Mouse (Mus musculus) neural tube, embryonic 14.5 days (tissue): ENCODE measurements around the gene Frmd4b. TPM values are rescaled to one million over a fixed set of nuclear protein-coding genes. Genes with fewer than 3 reads are reported as not detected.

Source experiments
- ATAC-seq: fragments of 200-750 bp; cut with Nextera tagmentation; 2 replicates; pipeline ENCODE4 v1.8.0; 2017; ENCODE audit warnings: low read depth, mild to moderate bottlenecking, moderate TSS enrichment, moderate library complexity
- H3K27ac ChIP-seq: fragments of 300-500 bp; sonication (generic); 2 replicates; pipeline ENCODE4 v1.5.1; 2014; ENCODE audit warnings: low read depth, mild to moderate bottlenecking, control low read depth, low read length, moderate library complexity, mixed read lengths
- H3K27me3 ChIP-seq: fragments of 300-500 bp; sonication (generic); 2 replicates; pipeline ENCODE4 v1.6.1; 2014; ENCODE audit warnings: low read length; ENCODE audit not compliant: control insufficient read depth, insufficient read depth
- H3K36me3 ChIP-seq: fragments of 300-500 bp; sonication (generic); 2 replicates; pipeline ENCODE4 v1.6.1; 2014; ENCODE audit warnings: low read length, mixed read lengths; ENCODE audit not compliant: control insufficient read depth, insufficient read depth
- H3K4me1 ChIP-seq: fragments of 300-500 bp; sonication (generic); 2 replicates; pipeline ENCODE4 v1.6.1; 2014; ENCODE audit warnings: low read length; ENCODE audit not compliant: control insufficient read depth, insufficient read depth
- H3K4me2 ChIP-seq: fragments of 300-500 bp; sonication (generic); 2 replicates; pipeline ENCODE4 v1.6.1; 2014; ENCODE audit warnings: mild to moderate bottlenecking, low read depth, low read length, control low read depth
- H3K4me3 ChIP-seq: fragments of 300-500 bp; sonication (generic); 2 replicates; pipeline ENCODE4 v1.5.1; 2014; ENCODE audit warnings: low read depth, low read length, control low read depth, mixed read lengths
- H3K9ac ChIP-seq: fragments of 300-500 bp; sonication (generic); replicated peaks from 2 replicates; pipeline ENCODE4 v1.6.1; 2014; ENCODE audit warnings: low read depth, mild to moderate bottlenecking, control low read depth, low read length, mixed read lengths
- H3K9me3 ChIP-seq: fragments of 300-500 bp; sonication (generic); 2 replicates; pipeline ENCODE4 v1.6.1; 2016; ENCODE audit warnings: low read length; ENCODE audit not compliant: control insufficient read depth
- WGBS: fragments of 180-500 bp; shearing (Covaris S2); extraction: QIAGEN DNeasy Blood & Tissue Kit; methylation state at CpG from one replicate; pipeline ENCODE4 v1.1.7; 2014; 5-methylcytosine and 5-hydroxymethylcytosine counted together
- polyA plus RNA-seq: library from polyadenylated mRNA; unstranded; fragments of >200 nt; fragmentation: Nextera tagmentation; extraction: Ambion mirVana; gene quantifications from 2 replicates; pipeline ENCODE4 v1.2.1, GENCODE M21; 2014

Frmd4b gene
- polyA plus RNA-seq, 1 experiment from 2014 or later = 26.8 TPM

- Histone ChIP-seq H3K4me2 (no peak overlapping the region), H3K9ac (no peak overlapping the region), H3K27ac (no peak overlapping the region), H3K36me3 (no peaks in the 10 kb centered on the region), H3K9me3 (no peaks in the 10 kb centered on the region), H3K27me3 (no peaks in the 10 kb centered on the region), H3K4me3 (no peak overlapping the region), H3K4me1 (peaks cover 29% of the 10 kb centered on the region; the same call in 1 of the 2 replicates)
- 35% methylated on average over 13 of the region's 13 CpGs for WGBS
- ATAC-seq = no peak
Observed at GRCm38 (mm10) chr6:97521279-97522038, 95.9 kb downstream of the Frmd4b start.

- ATAC-seq = no peak
- Histone ChIP-seq H3K9me3 (no peaks in the 10 kb centered on the region), H3K27me3 (no peaks in the 10 kb centered on the region), H3K4me3 (no peak overlapping the region), H3K36me3 (no peaks in the 10 kb centered on the region), H3K27ac (no peak overlapping the region), H3K4me1 (peaks cover 29% of the 10 kb centered on the region; the same call in 1 of the 2 replicates), H3K9ac (no peak overlapping the region), H3K4me2 (no peak overlapping the region)
- WGBS = 31% methylated on average over 2 of the region's 2 CpGs
Observed at GRCm38 (mm10) chr6:97520566-97520965, 96.8 kb downstream of the Frmd4b start.

- Histone ChIP-seq H3K27ac (no peak overlapping the region), H3K4me2 (no peak overlapping the region), H3K4me1 (peaks cover 26% of the 10 kb centered on the region; the same call in 1 of the 2 replicates), H3K9ac (no peak overlapping the region), H3K4me3 (no peak overlapping the region), H3K9me3 (no peaks in the 10 kb centered on the region), H3K27me3 (no peaks in the 10 kb centered on the region), H3K36me3 (no peaks in the 10 kb centered on the region)
- ATAC-seq = no peak
- WGBS = 85% methylated on average over 10 of the region's 10 CpGs
Observed at GRCm38 (mm10) chr6:97519553-97519952, 97.8 kb downstream of the Frmd4b start.

GRCm38 (mm10) chr6:97518467-97518866, 98.9 kb downstream of the Frmd4b start:
- 4% methylated on average over 2 of the region's 2 CpGs for WGBS
- ATAC-seq = no peak
- Histone ChIP-seq H3K4me2 (no peak overlapping the region), H3K9ac (no peak overlapping the region), H3K4me3 (no peak overlapping the region), H3K27me3 (no peaks in the 10 kb centered on the region), H3K36me3 (no peaks in the 10 kb centered on the region), H3K27ac (no peak overlapping the region), H3K4me1 (peaks cover 20% of the 10 kb centered on the region; the same call in 1 of the 2 replicates), H3K9me3 (no peaks in the 10 kb centered on the region)

GRCm38 (mm10) chr6:97517616-97518235, 99.6 kb downstream of the Frmd4b start:
- Histone ChIP-seq H3K36me3 (no peaks in the 10 kb centered on the region), H3K27ac (no peak overlapping the region), H3K4me1 (peaks cover 20% of the 10 kb centered on the region; the same call in 1 of the 2 replicates), H3K4me2 (no peak overlapping the region), H3K9ac (no peak overlapping the region), H3K27me3 (no peaks in the 10 kb centered on the region), H3K4me3 (no peak overlapping the region), H3K9me3 (no peaks in the 10 kb centered on the region)
- WGBS = 40% methylated on average over 12 of the region's 12 CpGs
- no peak for ATAC-seq

- Histone ChIP-seq H3K4me1 (peaks cover 20% of the 10 kb centered on the region; the same call in 1 of the 2 replicates), H3K9me3 (no peaks in the 10 kb centered on the region), H3K27me3 (no peaks in the 10 kb centered on the region), H3K27ac (no peak overlapping the region), H3K36me3 (no peaks in the 10 kb centered on the region), H3K4me3 (no peak overlapping the region), H3K4me2 (no peak overlapping the region), H3K9ac (no peak overlapping the region)
- WGBS = 88% methylated on average over 5 of the region's 5 CpGs
- no peak for ATAC-seq
Observed at GRCm38 (mm10) chr6:97516941-97517340, 100.4 kb downstream of the Frmd4b start.

GRCm38 (mm10) chr6:97510771-97511170, 106.6 kb downstream of the Frmd4b start:
- Histone ChIP-seq H3K4me3 (no peak overlapping the region), H3K36me3 (no peaks in the 10 kb centered on the region), H3K4me1 (no peaks in the 10 kb centered on the region), H3K27me3 (no peaks in the 10 kb centered on the region), H3K27ac (no peak overlapping the region), H3K9ac (no peak overlapping the region), H3K4me2 (no peak overlapping the region), H3K9me3 (no peaks in the 10 kb centered on the region)
- no peak for ATAC-seq
- 44% methylated on average over 8 of the region's 8 CpGs for WGBS

GRCm38 (mm10) chr6:97509434-97509833, 107.9 kb downstream of the Frmd4b start:
- 94% methylated on average over 10 of the region's 10 CpGs for WGBS
- no peak overlapping the region for H3K27ac ChIP-seq
- ATAC-seq = no peak

GRCm38 (mm10) chr6:97508480-97508879, 108.9 kb downstream of the Frmd4b start:
- no peaks in the 10 kb centered on the region for H3K27me3 ChIP-seq
- ATAC-seq = no peak
- no peak overlapping the region for H3K27ac ChIP-seq
- no peaks in the 10 kb centered on the region for H3K4me1 ChIP-seq
- H3K36me3 ChIP-seq = no peaks in the 10 kb centered on the region
- H3K4me3 ChIP-seq = no peak overlapping the region
- no peak overlapping the region for H3K9ac ChIP-seq
- H3K4me2 ChIP-seq = no peak overlapping the region
- 82% methylated on average over 6 of the region's 6 CpGs for WGBS
- H3K9me3 ChIP-seq = no peaks in the 10 kb centered on the region

More at GRCm38 (mm10) chr6:97509434-97509833, 107.9 kb downstream of the Frmd4b start:
- no peak overlapping the region for H3K9ac ChIP-seq
- no peaks in the 10 kb centered on the region for H3K4me1 ChIP-seq
- no peaks in the 10 kb centered on the region for H3K9me3 ChIP-seq
- H3K4me2 ChIP-seq = no peak overlapping the region
- H3K27me3 ChIP-seq = no peaks in the 10 kb centered on the region
- H3K36me3 ChIP-seq = no peaks in the 10 kb centered on the region
- H3K4me3 ChIP-seq = no peak overlapping the region
